Comparison of ENCODE assay signal across 8 mouse cellular contexts in genomic region chr11:116307019-116307725, GRCm38 (mm10). TPM values are rescaled to one million over a fixed set of nuclear protein-coding genes. Genes with fewer than 3 reads are reported as not detected.
A peak's percentile ranks its signal among the peaks of the same experiment; 100 is the strongest.
DNase-seq lines count a peak whose midpoint lies in the region; ATAC-seq lines count a peak whose summit lies in the region.

Gene Exoc7 (minus strand): TSS chr11:116307233.

- H3K4me1 ChIP-seq in megakaryocyte, embryonic 14.5 days = peaks cover 37% of the 10 kb centered on the region

- ATAC-seq in inflammation-experienced regulatory T-cells, adult 6 months = no peak

- H3K27me3 ChIP-seq in megakaryocyte, embryonic 14.5 days (replicated peaks) = no peaks in the 10 kb centered on the region

- H3K36me3 ChIP-seq in megakaryocyte, embryonic 14.5 days (replicated peaks; ENCODE audit: low read length) = peaks cover 32% of the 10 kb centered on the region

- DNase-seq in left cerebral cortex, adult 18-20 months (ENCODE audit: low spot score in 2 of 2) = no peak
- DNase-seq in left cerebral cortex, adult 9 months (ENCODE audit: low spot score in 2 of 2) = no peak
- DNase-seq in adrenal gland, postnatal 14 days = no peak
- no peak for DNase-seq in gastrocnemius, adult 8-10 months (ENCODE audit: low spot score in 2 of 2)
- no peak for DNase-seq in frontal cortex, postnatal 36 days (ENCODE audit: low spot score in 2 of 2)
- no peak for DNase-seq in cerebellum, postnatal 25 days

- H3K9me3 ChIP-seq in megakaryocyte, embryonic 14.5 days = peaks cover 1% of the 10 kb centered on the region; the same call in 1 of the 2 replicates

- H3K4me3 ChIP-seq in megakaryocyte, embryonic 14.5 days (replicated peaks) = peak within 1 kb of the TSS; percentile 99

RNA-seq across cellular contexts. Expression of gene Exoc7, which starts in this region (rescaled TPM):
- total RNA-seq in left cerebral cortex, adult 18-20 months (2021) = 100 to 1,000 TPM in 1 of 2 experiments, 10 to 100 TPM in 1; 91.1 to 103 TPM
- 50.5 and 62.8 TPM in 2 replicates for total RNA-seq in adrenal gland, postnatal 14 days (2021)
- total RNA-seq in gastrocnemius, adult 8-10 months (2022) = 10 to 100 TPM; 62.3 to 84.9 (median 73.3) TPM
- polyA plus RNA-seq in inflammation-experienced regulatory T-cells, adult 6 months (2017; shearing (Covaris generic)) = 10 to 100 TPM; 70.3 to 96.0 (median 70.6) TPM
- 2.7 and 6.7 TPM in 2 replicates for polyA plus RNA-seq in megakaryocyte, embryonic 14.5 days (2012; ENCODE audit: insufficient read depth, low replicate concordance)
